Mouse (Mus musculus) liver, embryonic 11.5 days (tissue): ENCODE measurements around the gene Gfy. TPM values are rescaled to one million over a fixed set of nuclear protein-coding genes. Genes with fewer than 3 reads are reported as not detected.

Experiments used
- ATAC-seq: fragments of 200-750 bp; cut with Nextera tagmentation; replicated peaks from 2 replicates; pipeline ENCODE4 v1.8.0; 2017; ENCODE audit warnings: moderate number of reproducible peaks, mild to moderate bottlenecking, moderate TSS enrichment, moderate library complexity; ENCODE audit not compliant: low FRiP score
- DNase-seq: peaks from one replicate; pipeline ENCODE4 v3.0.0-alpha.2; 2017; ENCODE audit warnings: low spot score
- H3K27ac ChIP-seq: fragments of 300-500 bp; sonication (generic); 2 replicates; pipeline ENCODE4 v1.5.1; 2014; ENCODE audit warnings: mild to moderate bottlenecking, low read depth, low read length, control low read depth
- H3K27me3 ChIP-seq: fragments of 300-500 bp; sonication (generic); replicated peaks from 2 replicates; pipeline ENCODE4 v1.6.1; 2014; ENCODE audit warnings: low read length, mixed read lengths; ENCODE audit not compliant: control insufficient read depth, insufficient read depth
- H3K36me3 ChIP-seq: fragments of 300-500 bp; sonication (generic); 2 replicates; pipeline ENCODE4 v1.6.1; 2014; ENCODE audit warnings: mild to moderate bottlenecking, low read length, moderate library complexity, mixed read lengths; ENCODE audit not compliant: control insufficient read depth, insufficient read depth
- H3K4me1 ChIP-seq: fragments of 300-500 bp; sonication (generic); replicated peaks from 2 replicates; pipeline ENCODE4 v1.6.1; 2014; ENCODE audit warnings: low read length, mixed read lengths; ENCODE audit not compliant: control insufficient read depth, insufficient read depth
- H3K4me2 ChIP-seq: fragments of 300-500 bp; sonication (generic); 2 replicates; pipeline ENCODE4 v1.6.1; 2014; ENCODE audit warnings: mild to moderate bottlenecking, control low read depth, moderate library complexity
- H3K4me3 ChIP-seq: fragments of 300-500 bp; sonication (generic); 2 replicates; pipeline ENCODE4 v1.5.1; 2014; ENCODE audit warnings: low read depth, low read length, control low read depth
- H3K9ac ChIP-seq: fragments of 300-500 bp; sonication (generic); 2 replicates; pipeline ENCODE4 v1.6.1; 2014; ENCODE audit warnings: low read depth, low read length, control low read depth
- H3K9me3 ChIP-seq: fragments of 300-500 bp; sonication (generic); 2 replicates; pipeline ENCODE4 v1.6.1; 2016; ENCODE audit warnings: low read length, inconsistent platforms, mixed read lengths; ENCODE audit not compliant: control insufficient read depth
- WGBS: fragments of 180-500 bp; shearing (Covaris S2); extraction: QIAGEN DNeasy Blood & Tissue Kit; methylation state at CpG from one replicate; pipeline ENCODE4 v1.1.7; 2014; 5-methylcytosine and 5-hydroxymethylcytosine counted together
- polyA plus RNA-seq: library from polyadenylated mRNA; unstranded; fragments of >200 nt; fragmentation: Nextera tagmentation; extraction: Ambion mirVana; gene quantifications from 2 replicates; pipeline ENCODE4 v1.2.1, GENCODE M21; 2014

The Gfy gene
- polyA plus RNA-seq, 1 experiment from 2014 or later: not detected

DNA sequence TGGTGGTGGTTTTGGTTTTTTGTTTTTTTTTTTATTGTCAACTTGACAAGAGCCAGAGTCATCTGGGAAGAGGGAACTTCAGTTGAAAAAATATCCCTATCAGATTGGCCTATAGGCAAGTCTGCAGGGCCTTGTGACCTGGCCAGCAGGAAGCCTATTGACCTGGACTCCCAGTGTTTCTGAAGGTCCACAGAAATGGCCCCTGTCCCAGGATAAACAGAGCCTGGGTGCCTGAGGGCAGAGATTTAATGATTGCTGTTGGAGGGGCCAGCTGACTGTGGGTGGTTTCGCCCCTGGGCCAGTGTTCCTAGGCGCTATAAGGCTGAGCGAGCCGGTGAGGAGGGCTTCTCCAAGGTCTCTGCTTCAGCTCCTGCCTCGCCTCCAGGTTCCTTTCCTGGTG lies 34.3 kb upstream of the Gfy start:
- Histone ChIP-seq H3K4me2 (no peak overlapping the region), H3K27me3 (peaks cover 30% of the 10 kb centered on the region), H3K4me3 (no peak overlapping the region), H3K4me1 (peaks cover 14% of the 10 kb centered on the region), H3K36me3 (no peaks in the 10 kb centered on the region), H3K9me3 (no peaks in the 10 kb centered on the region), H3K27ac (no peak overlapping the region), H3K9ac (no peak overlapping the region)
- DNase-seq (no peak), ATAC-seq (0 out of 2 replicates have a peak, but pooled peaks have one; percentile 16)
- WGBS: 66% methylated on average over 5 of the region's 5 CpGs

DNA sequence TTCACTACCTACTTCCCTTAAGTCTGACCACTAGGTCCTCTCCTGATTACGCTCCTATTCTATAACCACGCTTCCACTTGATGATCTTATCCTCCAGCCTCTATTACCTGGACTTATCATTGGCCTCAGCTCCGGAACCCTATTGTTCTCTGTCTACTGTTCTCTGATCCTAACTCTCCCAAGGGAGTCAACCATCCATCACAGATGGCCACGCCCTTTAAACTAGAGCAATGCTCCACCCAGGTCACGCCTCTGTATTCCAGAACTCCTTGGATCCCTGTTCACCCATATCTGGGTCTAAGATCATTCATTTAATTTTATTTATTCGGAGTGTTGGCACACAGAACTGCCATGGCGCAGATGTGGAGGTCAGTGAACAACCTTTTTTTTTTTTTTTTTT lies 33.0 kb upstream of the Gfy start:
- Histone ChIP-seq H3K9ac (no peak overlapping the region), H3K4me2 (peak overlapping the region; percentile 61; the same call in 1 of the 2 replicates)
- 62% methylated on average over 7 of the region's 7 CpGs for WGBS

DNA sequence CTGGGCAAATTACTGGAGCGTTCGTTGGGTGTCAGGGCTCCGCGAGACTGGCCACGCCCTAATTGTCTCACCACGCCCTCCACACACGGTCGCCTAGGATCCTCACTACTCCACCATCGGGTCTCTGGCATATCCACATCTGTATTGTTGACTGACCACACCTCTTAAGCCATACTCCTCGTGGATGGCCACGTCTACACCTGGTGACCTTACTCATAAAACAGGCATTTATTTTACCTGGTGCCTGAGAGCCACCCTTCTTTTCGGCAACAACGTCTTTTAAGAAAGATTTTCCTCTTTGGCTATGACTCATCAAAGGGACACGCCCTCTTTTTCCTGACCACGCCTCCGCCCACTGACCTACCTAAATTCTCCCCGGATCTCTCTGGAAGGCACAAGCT lies 32.5 kb upstream of the Gfy start, which contains the start of gene Dkkl1:
TSS of gene Dkkl1 (minus strand) at position 297 of the 401 bp plus-strand sequence.
- Histone ChIP-seq H3K9me3 (no peaks in the 10 kb centered on the region), H3K27me3 (peaks cover 30% of the 10 kb centered on the region), H3K36me3 (no peaks in the 10 kb centered on the region), H3K4me1 (peaks cover 14% of the 10 kb centered on the region), H3K9ac (no peak within 1 kb of the TSS), H3K4me3 (peak within 1 kb of the TSS; percentile 35), H3K27ac (no peak within 1 kb of the TSS), H3K4me2 (peak within 1 kb of the TSS; percentile 61)
- ATAC-seq: peak; percentile 51
- DNase-seq: peak; percentile 59
- WGBS: 2% methylated on average over 17 of the region's 17 CpGs

More for the DNA sequence above, 33.0 kb upstream of the Gfy start:
- no peak for DNase-seq
- Histone ChIP-seq H3K27me3 (peaks cover 30% of the 10 kb centered on the region), H3K36me3 (no peaks in the 10 kb centered on the region), H3K4me3 (no peak overlapping the region; the same call in 1 of the 2 replicates), H3K4me1 (peaks cover 14% of the 10 kb centered on the region), H3K9me3 (no peaks in the 10 kb centered on the region), H3K27ac (no peak overlapping the region)
- ATAC-seq: no peak

DNA sequence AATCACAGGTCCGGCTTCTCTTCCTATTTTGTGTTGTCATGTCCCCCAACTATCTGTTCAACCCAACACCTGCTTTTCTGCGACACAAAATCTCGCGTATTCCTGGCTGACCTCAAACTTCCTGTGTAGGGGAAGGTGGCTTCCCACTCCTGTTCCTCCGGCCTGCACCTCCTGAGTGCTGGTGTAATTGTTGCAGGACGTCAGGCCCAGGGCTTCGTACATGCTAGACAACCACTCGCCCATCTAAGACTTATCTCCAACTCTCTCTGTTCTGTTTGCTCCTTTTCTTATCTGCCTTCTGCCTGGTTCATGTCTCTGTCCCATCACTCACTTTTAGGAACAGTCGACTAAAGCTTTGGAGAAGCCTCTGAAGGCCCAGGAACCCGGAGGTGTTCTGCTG lies 31.7 kb upstream of the Gfy start:
- H3K4me1 ChIP-seq: peaks cover 14% of the 10 kb centered on the region
- DNase-seq: no peak
- peak overlapping the region; percentile 35; the same call in 1 of the 2 replicates for H3K4me3 ChIP-seq
- H3K27ac ChIP-seq: no peak overlapping the region
- WGBS: 29% methylated on average over 10 of the region's 10 CpGs
- no peaks in the 10 kb centered on the region for H3K9me3 ChIP-seq
- ATAC-seq: no peak
- peaks cover 28% of the 10 kb centered on the region for H3K27me3 ChIP-seq
- peak overlapping the region; percentile 61 for H3K4me2 ChIP-seq
- H3K9ac ChIP-seq: no peak overlapping the region
- H3K36me3 ChIP-seq: no peaks in the 10 kb centered on the region

DNA sequence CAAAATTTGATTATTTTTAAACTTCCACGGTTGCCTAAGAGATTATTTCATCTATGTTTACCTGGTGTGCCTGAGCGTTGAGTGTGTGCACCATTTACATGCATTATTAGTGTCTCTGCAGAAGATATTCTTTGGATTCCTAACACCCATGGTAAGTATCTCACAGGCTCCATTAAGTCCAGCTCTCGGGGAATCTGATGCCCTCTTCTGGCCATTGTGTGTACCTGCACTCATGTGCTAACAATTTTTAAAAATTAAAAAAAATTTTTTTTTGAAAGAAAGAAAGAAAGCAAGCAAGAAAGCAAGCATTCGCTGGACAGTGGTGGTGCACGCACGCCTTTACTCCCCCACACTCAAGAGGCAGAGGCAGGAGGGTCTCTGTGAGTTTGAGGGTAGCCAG lies 28.9 kb upstream of the Gfy start:
- H3K36me3 ChIP-seq: no peaks in the 10 kb centered on the region
- DNase-seq (no peak), ATAC-seq (no peak)
- H3K9ac ChIP-seq: no peak overlapping the region
- no peak overlapping the region for H3K4me2 ChIP-seq
- no peak overlapping the region for H3K27ac ChIP-seq
- WGBS: 74% methylated on average over 6 of the region's 6 CpGs
- H3K4me1 ChIP-seq: peaks cover 15% of the 10 kb centered on the region
- peaks cover 19% of the 10 kb centered on the region for H3K27me3 ChIP-seq
- no peak overlapping the region for H3K4me3 ChIP-seq
- H3K9me3 ChIP-seq: no peaks in the 10 kb centered on the region

DNA sequence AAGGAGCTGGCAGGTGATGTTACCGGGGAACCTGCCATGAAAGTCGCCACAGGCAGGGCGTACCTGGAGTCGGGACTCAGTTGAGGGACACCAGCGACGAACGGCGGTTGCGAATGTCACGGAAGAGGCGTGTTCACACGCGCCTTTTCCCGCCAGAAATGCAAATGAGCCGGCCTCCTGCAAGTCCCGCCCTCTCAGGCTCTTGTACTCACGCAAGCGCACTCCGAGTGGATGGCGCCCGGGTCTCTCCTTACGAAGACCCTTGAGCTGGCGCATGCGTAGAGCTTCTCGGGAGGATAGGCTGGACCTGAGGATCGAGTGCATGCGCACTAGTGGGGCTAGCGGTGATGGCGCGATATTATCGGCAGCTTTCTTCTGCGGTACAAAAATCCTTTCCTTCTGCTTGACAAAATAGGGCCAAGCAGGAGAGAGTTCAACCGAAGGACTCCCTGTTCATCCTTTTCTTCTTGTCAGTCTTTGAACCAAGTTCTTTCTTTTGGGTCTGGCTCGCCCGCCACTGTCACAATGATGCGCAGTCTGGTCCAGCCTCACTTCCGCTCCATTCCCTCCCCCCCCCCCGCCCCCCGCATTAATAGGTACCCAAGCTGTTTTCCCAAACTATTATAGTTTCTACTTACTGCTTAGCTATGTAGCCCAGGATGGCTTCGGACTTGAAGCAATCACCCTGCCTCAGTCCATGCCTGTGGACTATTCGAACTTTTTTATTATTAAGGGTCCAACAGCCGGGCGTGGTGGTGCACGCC lies 25.2 kb upstream of the Gfy start, which contains the start of gene Ccdc155:
TSS of gene Ccdc155 (minus strand) at position 513 of the 764 bp plus-strand sequence.
- peaks cover 3% of the 10 kb centered on the region; the same call in 1 of the 2 replicates for H3K4me1 ChIP-seq
- H3K4me3 ChIP-seq: peak within 1 kb of the TSS; percentile 46
- peak; percentile 93 for ATAC-seq
- peak within 1 kb of the TSS; percentile 37 for H3K9ac ChIP-seq
- peaks cover 6% of the 10 kb centered on the region; the same call in 1 of the 2 replicates for H3K27me3 ChIP-seq
- DNase-seq: peak; percentile 89
- peak within 1 kb of the TSS; percentile 74 for H3K4me2 ChIP-seq
- H3K27ac ChIP-seq: no peak within 1 kb of the TSS
- WGBS: 7% methylated on average over 44 of the region's 44 CpGs
- H3K9me3 ChIP-seq: no peaks in the 10 kb centered on the region
- H3K36me3 ChIP-seq: no peaks in the 10 kb centered on the region

DNA sequence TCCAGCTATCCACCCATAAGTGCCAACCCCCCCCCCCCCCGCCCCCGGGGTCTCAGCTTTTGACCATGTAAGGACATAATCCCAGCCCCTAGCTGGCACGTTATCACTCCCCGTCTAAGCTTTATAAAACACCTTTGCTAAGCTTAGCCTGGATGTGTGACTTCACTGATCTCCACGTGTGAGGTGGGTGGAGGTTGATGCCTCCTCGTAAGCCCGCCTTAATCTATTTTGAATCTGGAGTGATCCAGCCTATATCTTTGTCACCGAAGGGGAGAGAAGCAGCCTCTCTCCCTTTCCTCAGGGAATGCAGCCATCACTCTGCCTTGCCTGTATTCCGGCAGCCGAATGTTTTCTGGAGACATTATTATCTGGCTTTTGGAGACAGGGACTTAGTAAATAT lies 23.3 kb upstream of the Gfy start:
- Histone ChIP-seq H3K4me3 (no peak overlapping the region), H3K9me3 (no peaks in the 10 kb centered on the region), H3K27ac (no peak overlapping the region), H3K36me3 (no peaks in the 10 kb centered on the region), H3K4me1 (peaks cover 3% of the 10 kb centered on the region; the same call in 1 of the 2 replicates), H3K9ac (no peak overlapping the region), H3K4me2 (no peak overlapping the region), H3K27me3 (peaks cover 6% of the 10 kb centered on the region; the same call in 1 of the 2 replicates)
- DNase-seq: no peak
- WGBS: 45% methylated on average over 10 of the region's 10 CpGs
- ATAC-seq: no peak

DNA sequence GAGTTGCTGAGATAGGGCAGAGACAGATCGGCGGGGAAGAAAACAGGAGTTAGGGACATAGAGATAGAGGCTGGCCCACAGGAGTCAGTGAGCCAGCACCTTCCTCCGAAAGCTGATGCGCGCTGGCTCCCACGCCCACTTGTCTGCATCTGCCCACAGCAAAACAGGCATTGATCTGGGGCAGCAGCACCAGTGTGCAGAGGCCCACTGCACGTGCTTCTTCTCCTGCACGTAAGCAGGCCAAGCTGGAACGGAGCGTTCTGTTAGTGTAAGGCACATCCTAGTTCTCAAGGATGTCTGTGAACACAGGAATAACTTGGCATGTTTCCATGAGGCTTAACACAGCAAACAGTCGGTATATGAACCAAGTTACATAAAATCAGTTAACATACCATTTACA lies 19.6 kb upstream of the Gfy start:
- Histone ChIP-seq H3K36me3 (no peaks in the 10 kb centered on the region), H3K27me3 (peaks cover 22% of the 10 kb centered on the region), H3K4me1 (no peaks in the 10 kb centered on the region; the same call in 1 of the 2 replicates), H3K9me3 (no peaks in the 10 kb centered on the region), H3K4me2 (no peak overlapping the region), H3K4me3 (no peak overlapping the region), H3K27ac (no peak overlapping the region), H3K9ac (no peak overlapping the region)
- 75% methylated on average over 11 of the region's 11 CpGs for WGBS
- no peak for ATAC-seq
- DNase-seq: no peak

DNA sequence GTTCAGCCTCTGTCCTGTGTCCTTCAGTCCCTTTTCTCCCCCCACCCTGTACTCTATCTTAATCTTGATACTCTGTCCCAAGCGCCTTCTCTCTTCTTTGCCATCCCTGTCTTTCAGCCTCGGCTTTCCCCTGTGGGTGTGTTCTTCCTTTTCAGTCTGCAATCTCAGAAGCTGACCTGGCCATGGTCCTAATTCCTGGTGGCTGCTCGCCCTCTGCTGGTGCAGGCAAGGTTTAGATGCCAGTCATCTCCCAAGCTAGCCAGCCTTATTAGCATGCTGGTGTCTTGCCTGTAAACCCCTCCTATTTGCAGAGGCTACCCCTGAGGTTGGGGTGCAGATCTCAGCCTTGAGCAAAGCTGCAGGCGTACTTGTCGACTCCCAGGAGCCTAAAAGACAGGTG lies 19.1 kb upstream of the Gfy start:
- 9% methylated on average over 5 of the region's 5 CpGs for WGBS
- ATAC-seq: no peak

More for the DNA sequence above, 19.1 kb upstream of the Gfy start:
- H3K9me3 ChIP-seq: no peaks in the 10 kb centered on the region
- no peak overlapping the region for H3K9ac ChIP-seq
- H3K27me3 ChIP-seq: peaks cover 22% of the 10 kb centered on the region
- DNase-seq: peak; percentile 58
- no peaks in the 10 kb centered on the region; the same call in 1 of the 2 replicates for H3K4me1 ChIP-seq
- H3K36me3 ChIP-seq: no peaks in the 10 kb centered on the region
- no peak overlapping the region for H3K4me2 ChIP-seq
- H3K27ac ChIP-seq: no peak overlapping the region
- no peak overlapping the region for H3K4me3 ChIP-seq
